Mouse (Mus musculus): Measurements from ENCODE around the gene Scn4a. TPM values are rescaled to one million over a fixed set of nuclear protein-coding genes. Genes with fewer than 3 reads are reported as not detected.

Scn4a gene
- polyA plus RNA-seq, 1 experiment from 2014 or later = 0.14 TPM

- 49% methylated on average over 4 of the region's 4 CpGs for WGBS
- Histone ChIP-seq H3K9me3 (no peaks in the 10 kb centered on the region), H3K27me3 (no peaks in the 10 kb centered on the region), H3K36me3 (no peaks in the 10 kb centered on the region), H3K4me1 (peaks cover 26% of the 10 kb centered on the region), H3K4me2 (no peak overlapping the region), H3K27ac (no peak overlapping the region), H3K9ac (no peak overlapping the region), H3K4me3 (no peak overlapping the region)
- no peak for ATAC-seq (ENCODE audit: insufficient number of reproducible peaks, insufficient read depth, low FRiP score, low TSS enrichment, low read depth)
These were observed 20.6 kb downstream of the Scn4a start for GRCm38 (mm10) chr11:106332458-106332857.

- Histone ChIP-seq H3K9me3 (no peaks in the 10 kb centered on the region), H3K4me3 (no peak overlapping the region), H3K36me3 (no peaks in the 10 kb centered on the region), H3K9ac (no peak overlapping the region), H3K27me3 (no peaks in the 10 kb centered on the region), H3K4me2 (no peak overlapping the region), H3K4me1 (peaks cover 28% of the 10 kb centered on the region), H3K27ac (no peak overlapping the region)
- ATAC-seq (ENCODE audit: insufficient number of reproducible peaks, insufficient read depth, low FRiP score, low TSS enrichment, low read depth) = no peak
- 67% methylated on average over 7 of the region's 7 CpGs for WGBS
These were observed 23.4 kb downstream of the Scn4a start for GRCm38 (mm10) chr11:106329682-106330081.

DNA sequence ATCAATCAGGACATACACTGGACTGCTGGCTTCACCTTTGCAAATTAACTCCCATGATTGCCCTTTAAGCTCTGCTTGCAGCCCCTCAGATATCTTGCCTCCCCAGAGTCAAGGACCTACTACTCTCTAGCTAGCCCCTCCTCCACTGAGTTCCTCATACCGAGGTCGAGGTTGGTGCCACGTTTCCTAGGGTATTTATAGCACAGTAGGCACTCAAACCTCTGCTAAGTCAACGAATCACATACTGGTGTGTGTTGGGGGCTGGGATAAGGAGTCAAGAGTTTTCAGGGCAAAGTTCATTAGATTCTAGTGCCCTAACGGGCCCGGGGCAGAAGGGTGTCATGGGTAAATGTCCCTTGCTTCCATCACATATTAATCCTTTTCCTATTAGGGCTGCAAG lies 24.0 kb downstream of the Scn4a start:
- 71% methylated on average over 6 of the region's 6 CpGs for WGBS
- 0 out of 2 replicates have a peak overlapping the region, but pooled peaks have one; percentile 28 for H3K9ac ChIP-seq
- no peaks in the 10 kb centered on the region for H3K27me3 ChIP-seq
- no peak overlapping the region for H3K27ac ChIP-seq
- H3K9me3 ChIP-seq = no peaks in the 10 kb centered on the region
- no peaks in the 10 kb centered on the region for H3K36me3 ChIP-seq
- ATAC-seq (ENCODE audit: insufficient number of reproducible peaks, insufficient read depth, low FRiP score, low TSS enrichment, low read depth) = no peak
- peaks cover 27% of the 10 kb centered on the region for H3K4me1 ChIP-seq
- H3K4me2 ChIP-seq = no peak overlapping the region
- no peak overlapping the region for H3K4me3 ChIP-seq

- H3K4me3 ChIP-seq = no peak overlapping the region
- no peaks in the 10 kb centered on the region for H3K9me3 ChIP-seq
- H3K27me3 ChIP-seq = no peaks in the 10 kb centered on the region
- H3K4me2 ChIP-seq = no peak overlapping the region
- no peaks in the 10 kb centered on the region for H3K36me3 ChIP-seq
- peaks cover 24% of the 10 kb centered on the region for H3K4me1 ChIP-seq
- H3K9ac ChIP-seq = peak overlapping the region; percentile 28; the same call in 1 of the 2 replicates
- 0 out of 2 replicates have a peak, but pooled peaks have one; percentile 32 for ATAC-seq (ENCODE audit: insufficient number of reproducible peaks, insufficient read depth, low FRiP score, low TSS enrichment, low read depth)
- no peak overlapping the region for H3K27ac ChIP-seq
- WGBS = 44% methylated on average over 5 of the region's 5 CpGs
These were observed 24.6 kb downstream of the Scn4a start for GRCm38 (mm10) chr11:106328521-106328920.

DNA sequence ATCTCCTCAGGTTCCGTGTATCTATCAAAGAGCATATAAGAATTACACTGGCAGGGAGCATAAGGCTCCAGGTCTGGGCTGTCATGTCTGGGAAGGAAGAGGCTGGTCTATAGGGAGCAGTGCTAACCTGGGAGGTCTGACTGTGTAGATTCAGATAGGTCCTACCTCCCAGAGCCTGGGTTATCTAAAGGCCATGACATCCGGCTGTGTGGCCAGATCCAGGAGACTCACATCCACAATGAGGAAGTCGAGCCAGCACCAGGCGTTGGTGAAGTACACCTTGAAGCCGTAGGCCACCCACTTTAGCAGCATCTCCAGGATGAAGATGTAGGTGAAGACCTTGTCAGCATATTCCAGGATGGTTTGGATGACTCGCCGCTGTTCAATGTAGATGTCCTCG lies 26.6 kb downstream of the Scn4a start:
- peaks cover 20% of the 10 kb centered on the region for H3K4me1 ChIP-seq
- ATAC-seq (ENCODE audit: insufficient number of reproducible peaks, insufficient read depth, low FRiP score, low TSS enrichment, low read depth) = no peak
- no peaks in the 10 kb centered on the region for H3K27me3 ChIP-seq
- no peaks in the 10 kb centered on the region for H3K36me3 ChIP-seq
- 86% methylated on average over 8 of the region's 8 CpGs for WGBS
- H3K9ac ChIP-seq = no peak overlapping the region
- H3K4me2 ChIP-seq = no peak overlapping the region
- H3K4me3 ChIP-seq = no peak overlapping the region
- H3K9me3 ChIP-seq = no peaks in the 10 kb centered on the region
- no peak overlapping the region for H3K27ac ChIP-seq

- no peak for ATAC-seq (ENCODE audit: insufficient number of reproducible peaks, insufficient read depth, low FRiP score, low TSS enrichment, low read depth)
- H3K36me3 ChIP-seq = no peaks in the 10 kb centered on the region
- no peak overlapping the region for H3K4me3 ChIP-seq
- no peaks in the 10 kb centered on the region for H3K27me3 ChIP-seq
- H3K9me3 ChIP-seq = no peaks in the 10 kb centered on the region
- 61% methylated on average over 8 of the region's 8 CpGs for WGBS
- H3K4me1 ChIP-seq = peaks cover 20% of the 10 kb centered on the region
- H3K4me2 ChIP-seq = no peak overlapping the region
- no peak overlapping the region for H3K9ac ChIP-seq
- no peak overlapping the region for H3K27ac ChIP-seq
These were observed 27.4 kb downstream of the Scn4a start for GRCm38 (mm10) chr11:106325566-106326206.

DNA sequence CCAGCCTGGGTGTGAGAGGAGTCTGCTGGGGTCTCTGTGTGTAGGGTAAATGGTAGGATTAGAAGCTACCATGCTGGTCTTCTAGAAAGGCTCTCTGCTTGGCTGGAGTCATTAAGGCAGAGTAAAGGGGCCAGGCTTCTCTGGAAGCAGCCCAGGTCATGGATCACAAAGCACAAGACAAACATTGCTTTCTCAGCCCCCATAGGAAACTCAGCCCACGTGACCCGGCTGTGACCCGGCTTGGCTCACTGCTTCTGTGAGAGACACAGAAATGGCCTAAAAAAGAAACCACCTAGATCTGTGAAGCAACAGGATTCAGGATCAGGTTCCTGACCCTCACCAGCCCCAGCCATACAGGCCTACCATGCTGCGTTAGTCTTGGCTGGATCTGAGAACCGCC lies 28.2 kb downstream of the Scn4a start:
- 76% methylated on average over 5 of the region's 5 CpGs for WGBS
- no peak for ATAC-seq (ENCODE audit: insufficient number of reproducible peaks, insufficient read depth, low FRiP score, low TSS enrichment, low read depth)
- no peaks in the 10 kb centered on the region for H3K27me3 ChIP-seq

GRCm38 (mm10) chr11:106318406-106319366 lies 34.4 kb downstream of the Scn4a start:
- Histone ChIP-seq H3K36me3 (no peaks in the 10 kb centered on the region), H3K27me3 (no peaks in the 10 kb centered on the region), H3K27ac (no peak overlapping the region), H3K9me3 (no peaks in the 10 kb centered on the region), H3K4me2 (no peak overlapping the region), H3K4me1 (peaks cover 43% of the 10 kb centered on the region), H3K9ac (no peak overlapping the region), H3K4me3 (no peak overlapping the region)
- WGBS = 61% methylated on average over 21 of the region's 21 CpGs
- ATAC-seq (ENCODE audit: insufficient number of reproducible peaks, insufficient read depth, low FRiP score, low TSS enrichment, low read depth) = no peak

More for the DNA sequence above, 28.2 kb downstream of the Scn4a start:
- Histone ChIP-seq H3K36me3 (no peaks in the 10 kb centered on the region), H3K9me3 (no peaks in the 10 kb centered on the region), H3K4me3 (no peak overlapping the region), H3K27ac (no peak overlapping the region), H3K4me2 (no peak overlapping the region), H3K4me1 (peaks cover 20% of the 10 kb centered on the region), H3K9ac (no peak overlapping the region)

- no peak overlapping the region; the same call in 1 of the 2 replicates for H3K27ac ChIP-seq
- 75% methylated on average over 7 of the region's 7 CpGs for WGBS
These were observed 35.3 kb downstream of the Scn4a start for GRCm38 (mm10) chr11:106317801-106318200.

DNA sequence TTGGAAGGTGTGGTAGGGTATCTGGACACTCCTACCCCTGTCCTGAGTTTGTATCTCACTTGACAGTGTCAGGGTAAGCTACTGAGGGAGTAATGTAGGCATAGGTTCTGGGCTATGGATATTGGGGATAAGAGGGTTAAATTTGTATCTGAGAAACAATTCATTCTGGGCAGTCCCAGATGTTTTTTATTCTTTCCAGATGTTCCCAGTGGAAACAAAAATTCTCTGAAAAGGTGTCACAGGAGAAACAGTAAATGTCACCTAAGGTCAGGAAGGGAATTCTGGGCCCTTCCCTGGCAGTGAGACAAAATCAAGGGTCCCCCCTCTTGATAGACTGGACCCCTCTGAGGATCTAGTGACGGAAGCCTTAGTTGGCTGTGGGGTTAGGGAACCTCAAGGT lies 36.7 kb downstream of the Scn4a start:
- H3K4me1 ChIP-seq = peaks cover 49% of the 10 kb centered on the region
- no peaks in the 10 kb centered on the region for H3K36me3 ChIP-seq
- no peak overlapping the region for H3K9ac ChIP-seq
- no peak overlapping the region for H3K4me2 ChIP-seq
- no peak overlapping the region for H3K27ac ChIP-seq
- H3K4me3 ChIP-seq = no peak overlapping the region
- 17% methylated on average over 1 of the region's 1 CpGs for WGBS
- no peaks in the 10 kb centered on the region for H3K9me3 ChIP-seq
- no peak for ATAC-seq (ENCODE audit: insufficient number of reproducible peaks, insufficient read depth, low FRiP score, low TSS enrichment, low read depth)
- H3K27me3 ChIP-seq = no peaks in the 10 kb centered on the region

More at GRCm38 (mm10) chr11:106317801-106318200, 35.3 kb downstream of the Scn4a start:
- peaks cover 49% of the 10 kb centered on the region for H3K4me1 ChIP-seq
- no peaks in the 10 kb centered on the region for H3K36me3 ChIP-seq
- no peaks in the 10 kb centered on the region for H3K27me3 ChIP-seq
- no peak overlapping the region for H3K4me3 ChIP-seq
- H3K9me3 ChIP-seq = no peaks in the 10 kb centered on the region
- no peak for ATAC-seq (ENCODE audit: insufficient number of reproducible peaks, insufficient read depth, low FRiP score, low TSS enrichment, low read depth)
- H3K4me2 ChIP-seq = no peak overlapping the region
- H3K9ac ChIP-seq = no peak overlapping the region

GRCm38 (mm10) chr11:106314333-106314812 lies 38.7 kb downstream of the Scn4a start, which contains the start of gene Cd79b:
TSS of gene Cd79b (minus strand) at chr11:106314762.
- 35% methylated on average over 9 of the region's 9 CpGs for WGBS
- H3K4me2 ChIP-seq = no peak within 1 kb of the TSS
- H3K27ac ChIP-seq = no peak within 1 kb of the TSS
- no peaks in the 10 kb centered on the region for H3K27me3 ChIP-seq
- no peak within 1 kb of the TSS for H3K4me3 ChIP-seq
- H3K9ac ChIP-seq = 0 out of 2 replicates have a peak within 1 kb of the TSS, but pooled peaks have one; percentile 11
- H3K4me1 ChIP-seq = peaks cover 49% of the 10 kb centered on the region
- no peaks in the 10 kb centered on the region for H3K36me3 ChIP-seq
- ATAC-seq (ENCODE audit: insufficient number of reproducible peaks, insufficient read depth, low FRiP score, low TSS enrichment, low read depth) = no peak
- H3K9me3 ChIP-seq = no peaks in the 10 kb centered on the region
